Mouse (Mus musculus): ENCODE measurements at regions not wholly inside any gene's neighbourhood (a gene's known extent, or its start where the extent isn't known, plus 50 kb on each side); places are given as distances from the start of the nearest gene placed in this dataset.

- DNase-seq (ENCODE audit: low read depth, low spot score) = no peak
These were observed 212.1 kb upstream of the Etaa1 start for GRCm38 (mm10) chr11:18165609-18166347.

- no peak for DNase-seq (ENCODE audit: low read depth, low spot score)
These were observed 210.3 kb upstream of the Etaa1 start for GRCm38 (mm10) chr11:18164025-18164423.

GRCm38 (mm10) chr11:18163156-18164024, 209.7 kb upstream of the Etaa1 start:
- DNase-seq (ENCODE audit: low read depth, low spot score) = no peak

GRCm38 (mm10) chr11:18156506-18156905, 202.8 kb upstream of the Etaa1 start:
- DNase-seq (ENCODE audit: low read depth, low spot score) = peak; percentile 32

GRCm38 (mm10) chr11:18151788-18152563, 198.3 kb upstream of the Etaa1 start:
- DNase-seq (ENCODE audit: low read depth, low spot score) = peak; percentile 59

GRCm38 (mm10) chr11:18151369-18151768, 197.7 kb upstream of the Etaa1 start:
- DNase-seq (ENCODE audit: low read depth, low spot score) = no peak

- no peak for DNase-seq (ENCODE audit: low read depth, low spot score)
These were observed 173.8 kb upstream of the Etaa1 start for GRCm38 (mm10) chr11:18127488-18127887.

GRCm38 (mm10) chr11:18123031-18123430, 169.4 kb upstream of the Etaa1 start:
- no peak for DNase-seq (ENCODE audit: low read depth, low spot score)

- DNase-seq (ENCODE audit: low read depth, low spot score) = no peak
These were observed 168.9 kb upstream of the Etaa1 start for GRCm38 (mm10) chr11:18122616-18123015.

GRCm38 (mm10) chr11:18115693-18116450, 162.2 kb upstream of the Etaa1 start:
- DNase-seq (ENCODE audit: low read depth, low spot score) = no peak

- no peak for DNase-seq (ENCODE audit: low read depth, low spot score)
These were observed 149.2 kb upstream of the Etaa1 start for GRCm38 (mm10) chr11:18102841-18103240.

GRCm38 (mm10) chr11:18075840-18076435, 122.3 kb upstream of the Etaa1 start:
- no peak for DNase-seq (ENCODE audit: low read depth, low spot score)

- DNase-seq (ENCODE audit: low read depth, low spot score) = no peak
These were observed 117.1 kb upstream of the Etaa1 start for GRCm38 (mm10) chr11:18070586-18071306.

- no peak for DNase-seq (ENCODE audit: low read depth, low spot score)
These were observed 116.3 kb upstream of the Etaa1 start for GRCm38 (mm10) chr11:18070032-18070374.

GRCm38 (mm10) chr11:18069348-18070031, 115.8 kb upstream of the Etaa1 start:
- no peak for DNase-seq (ENCODE audit: low read depth, low spot score)

- no peak for DNase-seq (ENCODE audit: low read depth, low spot score)
These were observed 114.4 kb upstream of the Etaa1 start for GRCm38 (mm10) chr11:18068085-18068484.

- DNase-seq (ENCODE audit: low read depth, low spot score) = no peak
These were observed 114.0 kb upstream of the Etaa1 start for GRCm38 (mm10) chr11:18067676-18068075.

- no peak for DNase-seq (ENCODE audit: low read depth, low spot score)
These were observed 87.9 kb upstream of the Etaa1 start for GRCm38 (mm10) chr11:18041589-18041988.

- no peak for DNase-seq (ENCODE audit: low read depth, low spot score)
These were observed 77.4 kb upstream of the Etaa1 start for GRCm38 (mm10) chr11:18031049-18031448.

- DNase-seq (ENCODE audit: low read depth, low spot score) = no peak
These were observed 68.4 kb upstream of the Etaa1 start for GRCm38 (mm10) chr11:18022065-18022464.

Data from forelimb bud, embryonic 11.5 days (tissue).